Mouse (Mus musculus) telencephalon, adult 2 months (tissue): ENCODE data around the gene Fah.

Experiments
- DNase-seq: peaks from one replicate; pipeline ENCODE4 v3.0.0-alpha.2; 2011; ENCODE audit warnings: low read depth, low spot score

Fah gene

GRCm38 (mm10) chr7:84594917-84595303, 11.6 kb downstream of the Fah start:
- no peak for DNase-seq

GRCm38 (mm10) chr7:84594087-84594916, 12.2 kb downstream of the Fah start:
- DNase-seq, result no peak

GRCm38 (mm10) chr7:84591347-84591746, 15.2 kb downstream of the Fah start:
- no peak for DNase-seq

GRCm38 (mm10) chr7:84590622-84591021, 15.9 kb downstream of the Fah start:
- DNase-seq, result no peak

- DNase-seq, result no peak
Measured at GRCm38 (mm10) chr7:84587101-84587783, 19.3 kb downstream of the Fah start.

GRCm38 (mm10) chr7:84586360-84587100, 20.0 kb downstream of the Fah start:
- no peak for DNase-seq

- no peak for DNase-seq
Measured at GRCm38 (mm10) chr7:84585086-84585485, 21.4 kb downstream of the Fah start.

- peak; percentile 41 for DNase-seq
Measured at GRCm38 (mm10) chr7:84579769-84580168, 26.8 kb downstream of the Fah start.

GRCm38 (mm10) chr7:84578841-84579240, 27.7 kb downstream of the Fah start:
- DNase-seq, result peak; percentile 80

GRCm38 (mm10) chr7:84577034-84577433, 29.5 kb downstream of the Fah start:
- no peak for DNase-seq

GRCm38 (mm10) chr7:84566200-84566599, 40.3 kb downstream of the Fah start:
- DNase-seq, result no peak

GRCm38 (mm10) chr7:84564236-84564635, 42.3 kb downstream of the Fah start:
- no peak for DNase-seq

- no peak for DNase-seq
Measured at GRCm38 (mm10) chr7:84560500-84560899, 46.0 kb downstream of the Fah start.

- DNase-seq, result no peak
Measured at GRCm38 (mm10) chr7:84557332-84557731, 49.2 kb downstream of the Fah start.

- no peak for DNase-seq
Measured at GRCm38 (mm10) chr7:84555294-84555693, 51.2 kb downstream of the Fah start.

GRCm38 (mm10) chr7:84551472-84551871, 55.0 kb downstream of the Fah start:
- no peak for DNase-seq

- no peak for DNase-seq
Measured at GRCm38 (mm10) chr7:84546667-84547066, 59.9 kb downstream of the Fah start.

GRCm38 (mm10) chr7:84544946-84545345, 61.6 kb downstream of the Fah start:
- no peak for DNase-seq
